Mouse (Mus musculus) macrophage (primary cell): ENCODE measurements at regions not wholly inside any gene's neighbourhood (a gene's known extent, or its start where the extent isn't known, plus 50 kb on each side); places are given as distances from the start of the nearest gene placed in this dataset.

Experiments used
- H3K27ac ChIP-seq: fragments of 350-480 bp; formaldehyde crosslinking; 2 replicates; pipeline ENCODE4 v1.9.0; 2021
- H3K36me3 ChIP-seq: fragments of 350-480 bp; formaldehyde crosslinking; 2 replicates; pipeline ENCODE4 v1.9.0; 2021; ENCODE audit errors: inconsistent target
- H3K4me3 ChIP-seq: fragments of 350-480 bp; formaldehyde crosslinking; 2 replicates; pipeline ENCODE4 v1.9.0; 2021; ENCODE audit errors: inconsistent target
- H3K79me2 ChIP-seq: fragments of 350-480 bp; formaldehyde crosslinking; 2 replicates; pipeline ENCODE4 v1.9.0; 2021; ENCODE audit errors: inconsistent target
- WGBS: methylation state at CpG from one replicate; pipeline ENCODE4 v1.1.7; 2026; ENCODE audit warnings: inconsistent platforms; ENCODE audit not compliant: missing documents; 5-methylcytosine and 5-hydroxymethylcytosine counted together

GRCm38 (mm10) chr12:86830247-86830585 is 54.4 kb downstream of the Irf2bpl start:
- Histone ChIP-seq H3K27ac (no peak overlapping the region), H3K4me3 (no peak overlapping the region), H3K36me3 (no peaks in the 10 kb centered on the region), H3K79me2 (no peaks in the 10 kb centered on the region)
- 92% methylated on average over 8 of the region's 8 CpGs for WGBS

GRCm38 (mm10) chr12:86829581-86830246 is 54.9 kb downstream of the Irf2bpl start:
- no peak overlapping the region for H3K4me3 ChIP-seq
- no peaks in the 10 kb centered on the region for H3K79me2 ChIP-seq
- 91% methylated on average over 12 of the region's 16 CpGs for WGBS
- no peaks in the 10 kb centered on the region for H3K36me3 ChIP-seq
- H3K27ac ChIP-seq: no peak overlapping the region

GRCm38 (mm10) chr12:86827241-86827606 is 57.4 kb downstream of the Irf2bpl start:
- no peak overlapping the region for H3K4me3 ChIP-seq
- 95% methylated on average over 2 of the region's 2 CpGs for WGBS
- H3K36me3 ChIP-seq: no peaks in the 10 kb centered on the region
- no peaks in the 10 kb centered on the region for H3K79me2 ChIP-seq
- H3K27ac ChIP-seq: no peak overlapping the region

DNA sequence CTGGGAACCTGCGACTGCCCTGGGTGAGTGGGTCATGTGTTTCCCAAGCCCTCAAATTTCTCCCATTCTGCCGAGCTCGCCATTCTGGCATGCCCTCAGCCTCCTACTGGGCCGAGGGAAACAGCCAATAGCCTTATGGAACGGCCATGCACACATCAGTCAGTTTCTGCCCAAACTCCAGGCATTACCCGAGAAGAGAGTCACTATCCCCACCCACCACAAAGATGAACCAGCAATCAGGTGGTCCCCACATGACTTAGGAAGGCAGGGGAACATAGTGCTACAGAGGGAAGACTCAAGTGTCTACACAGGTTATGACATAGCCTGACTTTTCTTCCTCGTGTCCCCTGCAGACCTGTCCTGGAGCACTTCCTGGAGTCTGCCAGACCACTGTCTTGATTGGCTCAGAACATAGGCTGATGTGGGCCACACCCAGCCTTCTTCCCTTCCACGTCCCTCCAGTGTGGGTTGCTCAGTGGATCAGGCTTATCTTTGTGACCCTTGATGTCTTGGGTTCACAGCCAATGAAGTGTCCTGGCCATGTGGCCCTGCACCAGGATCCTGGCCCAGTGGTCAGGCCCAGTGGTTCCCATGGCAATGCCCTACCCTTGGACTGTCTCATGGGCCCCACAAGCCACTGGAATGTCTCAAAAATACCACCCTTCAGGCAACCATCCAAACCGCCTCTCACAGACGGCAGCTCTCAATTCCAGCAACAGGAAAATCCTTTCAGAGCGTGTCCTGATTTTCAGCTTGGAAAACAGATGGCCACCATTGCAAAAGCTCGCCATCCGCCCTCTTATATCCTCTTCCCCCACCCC is 58.0 kb downstream of the Irf2bpl start:
- 83% methylated on average over 13 of the region's 13 CpGs for WGBS
- H3K4me3 ChIP-seq: no peak overlapping the region
- no peaks in the 10 kb centered on the region for H3K36me3 ChIP-seq
- peak overlapping the region; percentile 96 for H3K27ac ChIP-seq
- H3K79me2 ChIP-seq: no peaks in the 10 kb centered on the region

GRCm38 (mm10) chr12:86825584-86826419 is 58.8 kb downstream of the Irf2bpl start:
- no peaks in the 10 kb centered on the region for H3K79me2 ChIP-seq
- WGBS: 33% methylated on average over 6 of the region's 6 CpGs
- no peaks in the 10 kb centered on the region for H3K36me3 ChIP-seq
- H3K4me3 ChIP-seq: no peak overlapping the region
- peak overlapping the region; percentile 96 for H3K27ac ChIP-seq

DNA sequence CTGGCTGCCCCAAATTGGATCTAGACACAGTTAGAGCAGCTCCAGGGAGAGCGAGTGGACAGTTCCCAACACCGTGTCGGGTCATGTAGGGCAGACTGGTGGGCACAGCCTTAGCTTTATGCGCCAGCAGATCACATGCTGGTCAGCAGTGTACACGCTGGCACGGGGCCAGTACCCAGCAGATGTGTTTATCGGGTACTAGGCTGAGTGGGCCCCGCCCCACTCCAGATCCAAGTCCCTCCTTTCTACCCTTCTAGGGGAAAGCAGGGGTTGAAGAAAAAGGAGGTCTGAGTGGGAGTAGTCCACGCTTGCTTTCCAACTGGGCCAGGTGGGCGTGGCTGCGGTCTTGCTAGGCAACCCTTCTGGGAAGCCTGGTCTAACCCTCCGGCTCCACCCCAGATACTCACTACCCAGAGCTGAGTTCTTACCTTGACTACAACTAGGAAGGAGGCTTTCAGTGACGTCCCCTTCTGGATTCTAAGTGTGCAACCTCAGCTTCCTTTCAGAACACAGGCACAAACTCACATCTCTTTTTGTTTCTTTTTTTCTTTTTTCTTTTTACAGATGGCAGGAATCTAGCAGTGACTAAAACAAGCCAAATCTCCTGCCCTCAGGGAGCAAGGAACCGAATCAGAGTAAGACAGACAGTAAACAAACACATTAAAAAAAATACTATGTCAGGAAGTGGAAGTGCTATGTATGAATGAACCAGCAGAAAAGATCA is 59.6 kb downstream of the Irf2bpl start:
- H3K27ac ChIP-seq: peak overlapping the region; percentile 96
- WGBS: 5% methylated on average over 14 of the region's 14 CpGs
- H3K79me2 ChIP-seq: no peaks in the 10 kb centered on the region
- H3K36me3 ChIP-seq: no peaks in the 10 kb centered on the region
- H3K4me3 ChIP-seq: no peak overlapping the region; the same call in 1 of the 2 replicates

DNA sequence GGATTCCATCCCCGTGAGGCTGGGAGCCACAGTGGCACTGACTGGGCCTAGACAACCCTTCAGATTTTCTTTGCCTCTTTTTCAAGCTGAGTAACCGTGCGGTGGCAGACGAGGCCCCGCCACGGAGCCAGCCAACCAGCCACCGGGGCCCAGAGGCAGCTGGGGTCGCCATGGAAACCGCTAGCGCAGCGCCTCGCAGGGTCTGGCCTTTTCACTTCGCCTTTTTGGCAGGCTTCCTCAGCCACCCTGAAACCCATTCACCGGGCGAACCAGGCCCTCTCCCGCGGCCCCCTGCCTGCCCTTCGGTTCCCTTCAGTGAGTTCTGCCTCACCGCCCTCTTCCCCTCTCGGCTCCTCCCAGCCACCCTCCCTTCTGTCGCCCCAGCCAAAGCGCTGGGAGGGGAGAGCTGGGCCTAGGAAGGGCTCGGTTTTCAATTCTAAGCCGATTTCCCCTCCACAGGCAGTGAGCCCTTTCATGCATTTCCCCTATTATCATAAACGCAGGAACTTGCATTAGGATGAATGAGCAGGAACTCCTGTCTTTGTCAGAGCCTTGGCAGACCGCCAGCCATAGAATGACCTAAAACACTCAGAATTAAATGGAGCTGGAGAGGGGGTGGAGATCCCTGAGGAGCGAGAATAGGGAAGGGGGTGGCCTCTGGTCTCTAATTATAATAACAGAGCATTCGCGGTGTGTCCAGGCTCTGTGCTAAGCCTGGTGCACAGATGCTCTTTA is 60.6 kb downstream of the Irf2bpl start:
- H3K36me3 ChIP-seq: no peaks in the 10 kb centered on the region
- no peaks in the 10 kb centered on the region for H3K79me2 ChIP-seq
- WGBS: 2% methylated on average over 28 of the region's 29 CpGs
- H3K27ac ChIP-seq: peak overlapping the region; percentile 96
- H3K4me3 ChIP-seq: peak overlapping the region; percentile 16; the same call in 1 of the 2 replicates

DNA sequence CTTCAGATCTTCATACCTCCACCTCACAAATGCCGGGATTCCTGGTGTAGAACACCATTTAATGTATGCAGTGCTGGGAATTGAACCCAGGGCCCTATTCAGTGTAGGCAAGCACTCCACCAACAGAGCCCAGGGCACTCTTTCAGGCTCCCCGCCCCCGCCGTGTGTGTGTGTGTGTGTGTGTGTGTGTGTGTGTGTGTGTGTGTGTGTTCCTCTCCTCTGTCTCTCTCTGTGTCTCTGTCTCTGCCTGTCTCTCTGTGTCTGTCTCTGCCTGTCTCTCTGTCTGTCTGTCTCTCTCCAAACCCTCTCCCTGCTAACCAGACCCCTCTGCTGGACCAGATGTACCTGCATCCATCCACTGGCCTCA is 61.1 kb downstream of the Irf2bpl start:
- Histone ChIP-seq H3K79me2 (no peaks in the 10 kb centered on the region), H3K36me3 (no peaks in the 10 kb centered on the region), H3K4me3 (peak overlapping the region; percentile 16; the same call in 1 of the 2 replicates), H3K27ac (peak overlapping the region; percentile 96)
- WGBS: 60% methylated on average over 4 of the region's 4 CpGs

DNA sequence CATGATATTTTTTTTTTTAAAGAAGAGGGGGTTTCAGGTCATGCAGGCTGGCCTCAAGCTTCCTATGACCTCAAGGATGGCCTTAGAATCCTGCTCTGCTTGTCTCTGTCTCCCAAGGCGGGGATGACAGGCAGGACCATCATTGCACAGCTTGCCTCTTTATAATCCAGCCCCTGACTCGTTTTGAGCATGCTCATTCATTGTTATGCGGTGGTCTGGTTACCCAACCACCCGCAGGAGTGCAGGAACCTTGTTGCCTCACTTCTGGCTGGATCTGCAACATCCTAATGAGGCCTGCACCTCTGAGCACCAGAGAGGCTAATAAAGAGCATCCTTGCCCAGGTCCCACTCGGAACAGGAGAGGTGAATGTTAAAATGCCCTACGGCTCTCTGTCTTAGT is 63.4 kb downstream of the Irf2bpl start:
- Histone ChIP-seq H3K79me2 (no peaks in the 10 kb centered on the region), H3K36me3 (no peaks in the 10 kb centered on the region), H3K4me3 (no peak overlapping the region), H3K27ac (no peak overlapping the region)
- 82% methylated on average over 6 of the region's 6 CpGs for WGBS

GRCm38 (mm10) chr12:86819568-86819967 is 65.0 kb downstream of the Irf2bpl start:
- H3K36me3 ChIP-seq: no peaks in the 10 kb centered on the region
- no peak overlapping the region for H3K4me3 ChIP-seq
- WGBS: 91% methylated on average over 6 of the region's 6 CpGs
- H3K27ac ChIP-seq: no peak overlapping the region
- H3K79me2 ChIP-seq: no peaks in the 10 kb centered on the region

GRCm38 (mm10) chr12:86819163-86819562 is 65.4 kb downstream of the Irf2bpl start:
- 22% methylated on average over 5 of the region's 5 CpGs for WGBS
- H3K79me2 ChIP-seq: no peaks in the 10 kb centered on the region
- no peaks in the 10 kb centered on the region for H3K36me3 ChIP-seq
- H3K4me3 ChIP-seq: no peak overlapping the region
- no peak overlapping the region for H3K27ac ChIP-seq

DNA sequence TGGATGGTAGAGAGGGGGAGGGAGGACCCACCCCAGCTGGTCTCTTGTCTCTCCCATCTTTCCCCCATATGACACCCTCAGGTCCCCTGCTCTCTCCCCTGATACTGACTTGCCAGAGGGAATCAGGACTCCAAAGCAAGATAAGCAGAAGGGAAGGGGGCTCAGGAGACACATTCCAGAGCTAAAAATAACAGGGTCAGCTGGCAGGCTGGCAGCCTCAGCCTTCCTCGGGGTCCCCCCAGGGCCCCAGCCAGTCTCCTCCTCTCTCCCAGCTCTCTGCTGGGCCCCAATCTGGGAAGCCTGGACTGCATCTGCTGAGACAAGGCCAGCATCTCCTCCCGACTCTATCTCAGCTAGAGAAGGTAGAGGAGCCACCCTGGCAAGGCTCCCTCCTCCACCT is 66.4 kb downstream of the Irf2bpl start:
- no peak overlapping the region for H3K4me3 ChIP-seq
- H3K79me2 ChIP-seq: no peaks in the 10 kb centered on the region
- WGBS: 75% methylated on average over 1 of the region's 2 CpGs
- H3K27ac ChIP-seq: no peak overlapping the region
- H3K36me3 ChIP-seq: no peaks in the 10 kb centered on the region

GRCm38 (mm10) chr12:86816702-86817610 is 67.6 kb downstream of the Irf2bpl start:
- H3K79me2 ChIP-seq: no peaks in the 10 kb centered on the region
- no peak overlapping the region for H3K4me3 ChIP-seq
- H3K27ac ChIP-seq: no peak overlapping the region
- no peaks in the 10 kb centered on the region for H3K36me3 ChIP-seq
- WGBS: 79% methylated on average over 11 of the region's 11 CpGs
